Mouse (Mus musculus): ENCODE data around the gene Rab27a.

Gene Rab27a

GRCm38 (mm10) chr9:73068688-73069087 lies 24.0 kb downstream of the Rab27a start:
- CTCF ChIA-PET, result interaction anchor here in 2 of 4 experiments (0.6 to 0.7 kb wide), 2 partner anchors 23 to 43 kb away, joined by 3 read pairs; no protein-coding TSS in a partner anchor
- POLR2A ChIA-PET, result interaction anchor here in 2 of 4 experiments (1.0 to 3.3 kb wide), 5 partner anchors 10 to 25 kb away, joined by 3 to 16 read pairs (median 4); partner anchors contain the start of gene Rab27a (in 1 of the 2)

DNA sequence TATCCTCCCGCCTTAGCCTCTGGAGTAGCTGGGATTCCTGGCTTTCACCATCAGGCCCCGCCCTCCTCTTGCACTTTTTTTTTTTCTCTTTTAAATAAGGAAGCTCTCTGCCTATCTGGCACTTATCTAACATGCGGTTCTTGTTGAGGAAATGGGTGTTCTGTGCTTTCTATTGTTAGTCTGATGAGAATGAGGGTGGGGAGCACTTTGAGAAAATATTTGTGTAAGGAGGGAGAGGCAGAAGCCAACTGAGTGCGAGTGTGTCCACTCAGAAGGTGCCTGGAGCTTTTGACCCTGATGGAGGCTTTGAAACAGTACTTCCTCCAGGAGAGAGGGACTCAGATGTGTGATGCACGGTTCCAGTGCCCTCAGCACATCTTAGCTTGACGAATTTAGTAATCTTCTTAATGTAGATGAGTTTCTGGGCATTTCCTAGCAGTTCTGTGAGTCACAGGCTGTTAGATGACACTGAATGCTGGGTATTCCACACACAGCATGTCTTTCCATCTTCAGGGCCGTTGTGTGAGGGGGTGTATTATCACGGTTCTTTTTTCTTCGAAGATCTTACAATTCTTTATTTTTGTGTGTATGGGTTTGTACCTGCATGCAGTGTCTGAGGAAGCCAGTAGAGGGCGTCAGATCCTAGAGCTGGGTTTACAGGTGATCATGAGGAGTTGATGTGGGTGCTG lies 26.5 kb downstream of the Rab27a start:
- ChIA-PET POLR2A (interaction anchor here (0.6 to 2.7 kb wide), 30 partner anchors 9 to 153 kb away, joined by 3 to 13 read pairs (median 3); partner anchors contain the start of genes Rsl24d1 (in 2 of the 4) and Pigb (in 1 of the 4)), CTCF (interaction anchor here (0.5 to 2.9 kb wide), 36 partner anchors 8 to 1799 kb away, joined by 3 to 21 read pairs (median 4); partner anchors contain the start of genes Rab27a (in 2 of the 4) and Gm20509 (in 1 of the 4))

DNA sequence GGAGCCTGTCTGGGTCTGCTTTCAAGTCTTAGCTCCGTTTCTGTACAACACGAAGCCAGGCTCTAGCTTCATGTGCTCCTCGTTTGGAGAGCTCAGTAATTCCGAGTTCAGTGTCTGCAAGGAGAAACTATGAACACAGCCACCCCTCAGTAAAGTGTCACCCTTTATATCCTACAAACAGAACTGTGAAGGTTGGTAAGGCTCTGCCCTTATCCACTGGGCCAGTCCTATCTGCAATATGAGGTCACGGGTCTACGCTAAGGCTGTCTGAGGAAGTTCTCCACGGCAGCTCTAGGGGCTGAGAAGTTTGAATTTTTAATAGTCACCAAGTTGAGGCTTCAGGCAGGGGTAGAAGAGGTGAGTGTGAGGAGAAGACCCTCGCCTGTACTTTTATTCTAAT lies 27.8 kb downstream of the Rab27a start:
- POLR2A ChIA-PET, result interaction anchor here in 2 of 4 experiments (0.5 to 2.7 kb wide), 8 partner anchors 8 to 146 kb away, joined by 3 to 12 read pairs (median 4); no protein-coding TSS in a partner anchor
- CTCF ChIA-PET, result interaction anchor here (0.6 to 2.9 kb wide), 8 partner anchors 10 to 238 kb away, joined by 3 to 17 read pairs (median 6); partner anchors contain the start of genes Gm20509 (in 1 of the 4) and Rab27a (in 1 of the 4)

DNA sequence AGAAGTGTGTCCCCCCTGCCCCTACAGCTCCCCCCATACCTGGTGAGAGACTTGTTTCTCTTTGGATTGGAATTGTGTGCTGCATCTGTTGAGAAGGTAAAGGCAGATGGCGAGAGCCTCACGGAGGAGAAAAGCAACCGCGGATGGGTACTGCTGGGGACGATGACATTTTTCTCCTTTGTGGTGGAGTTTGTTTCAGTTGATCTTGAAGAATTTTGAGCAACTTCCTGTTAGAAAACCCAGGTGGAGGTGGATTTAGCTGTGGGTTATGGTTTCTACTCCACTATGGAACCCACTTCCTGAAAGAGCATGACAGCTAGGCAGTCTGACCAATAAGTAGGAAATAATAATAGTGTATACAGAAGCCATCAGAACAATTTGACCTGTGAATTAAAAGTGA lies 28.5 kb downstream of the Rab27a start:
- CTCF ChIA-PET, result no interaction called here
- POLR2A ChIA-PET, result interaction anchor here in 1 of 4 experiments (0.5 to 1.5 kb wide), 3 partner anchors 11 to 433 kb away, joined by 3 to 4 read pairs (median 4); no protein-coding TSS in a partner anchor

- POLR2A ChIA-PET, result interaction anchor here (0.5 to 4.5 kb wide), 13 partner anchors 8 to 233 kb away, joined by 3 to 16 read pairs (median 6); no protein-coding TSS in a partner anchor
- CTCF ChIA-PET, result interaction anchor here (0.6 to 2.5 kb wide), 12 partner anchors 8 to 1792 kb away, joined by 3 to 10 read pairs (median 4); partner anchors contain the start of genes Dyx1c1 (in 1 of the 4), Gm44503 (in 1 of the 4) and Rab27a (in 1 of the 4)
Measured at GRCm38 (mm10) chr9:73079349-73079748, 34.7 kb downstream of the Rab27a start.

DNA sequence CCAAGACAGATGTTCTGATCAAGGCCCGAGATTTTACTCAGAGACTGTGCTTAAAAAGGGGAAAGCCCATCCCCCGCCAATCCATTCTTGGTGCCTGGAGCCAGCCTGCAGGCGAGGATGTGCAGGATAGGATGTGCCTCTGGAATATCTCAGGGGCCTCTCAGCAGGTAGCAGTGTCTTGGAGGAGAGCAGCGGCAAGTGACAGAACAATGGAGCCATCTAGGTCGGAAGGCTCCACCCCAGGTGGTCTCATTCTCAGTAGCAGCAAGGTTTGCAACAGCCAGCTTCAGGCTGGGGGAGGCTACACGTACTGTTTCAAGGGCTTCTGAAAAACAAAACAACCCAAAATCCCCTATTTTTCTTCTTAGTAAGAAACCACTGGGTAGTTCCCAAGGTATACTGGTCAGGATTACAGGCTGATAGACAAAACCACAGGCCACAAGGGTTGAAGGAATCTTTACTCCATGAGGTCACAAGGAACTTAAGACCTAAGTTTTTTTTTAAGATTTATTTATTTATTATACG lies 35.2 kb downstream of the Rab27a start:
- CTCF ChIA-PET, result interaction anchor here (0.6 to 2.5 kb wide), 12 partner anchors 9 to 1791 kb away, joined by 3 to 10 read pairs (median 4); partner anchors contain the start of genes Dyx1c1 (in 1 of the 4), Gm44503 (in 1 of the 4) and Rab27a (in 1 of the 4)
- POLR2A ChIA-PET, result interaction anchor here (0.5 to 4.5 kb wide), 16 partner anchors 9 to 234 kb away, joined by 3 to 16 read pairs (median 6); partner anchors contain the start of gene Rsl24d1 (in 1 of the 4)

GRCm38 (mm10) chr9:73082291-73083000 lies 37.8 kb downstream of the Rab27a start:
- POLR2A ChIA-PET, result interaction anchor here in 3 of 4 experiments (0.6 to 3.1 kb wide), 8 partner anchors 10 to 138 kb away, joined by 3 to 13 read pairs (median 4); partner anchors contain the start of gene Rab27a (in 1 of the 3)
- CTCF ChIA-PET, result interaction anchor here in 3 of 4 experiments (0.5 to 1.6 kb wide), 4 partner anchors 9 to 285 kb away, joined by 3 to 8 read pairs (median 3); no protein-coding TSS in a partner anchor

DNA sequence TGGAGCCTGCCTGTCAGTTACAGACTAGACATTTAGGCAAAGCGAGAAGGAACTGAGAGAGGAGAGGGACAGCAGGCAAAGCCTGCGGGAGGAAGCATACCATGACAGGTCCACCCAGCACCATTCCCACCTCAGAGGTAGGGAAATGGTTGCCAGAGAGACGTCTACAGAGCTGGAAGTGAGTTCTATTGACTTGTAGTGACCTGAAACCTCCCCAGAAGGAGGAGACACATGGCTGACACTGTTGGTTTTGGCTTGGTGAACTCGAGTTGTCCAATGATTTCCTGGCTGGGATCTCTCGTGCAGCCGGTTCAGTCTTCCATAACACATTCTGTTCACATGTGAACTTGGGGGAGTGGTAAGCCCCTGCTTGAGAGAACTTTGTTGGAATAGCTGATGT lies 39.3 kb downstream of the Rab27a start:
- CTCF ChIA-PET, result interaction anchor here in 3 of 4 experiments (0.5 to 1.5 kb wide), 8 partner anchors 10 to 129 kb away, joined by 3 to 5 read pairs (median 3); no protein-coding TSS in a partner anchor
- POLR2A ChIA-PET, result interaction anchor here in 3 of 4 experiments (0.6 to 2.3 kb wide), 15 partner anchors 10 to 128 kb away, joined by 3 to 9 read pairs (median 4); partner anchors contain the start of genes Gm20509 (in 1 of the 3) and Rab27a (in 1 of the 3)

GRCm38 (mm10) chr9:73085845-73086244 lies 41.2 kb downstream of the Rab27a start:
- ChIA-PET POLR2A (interaction anchor here in 2 of 4 experiments (1.0 to 2.3 kb wide), 10 partner anchors 8 to 60 kb away, joined by 3 to 7 read pairs (median 4); partner anchors contain the start of genes Rab27a (in 1 of the 2) and Rsl24d1 (in 1 of the 2)), CTCF (interaction anchor here in 3 of 4 experiments (0.8 to 1.0 kb wide), 4 partner anchors 10 to 19 kb away, joined by 3 to 6 read pairs (median 4); no protein-coding TSS in a partner anchor)

GRCm38 (mm10) chr9:73087121-73087520 lies 42.5 kb downstream of the Rab27a start:
- ChIA-PET POLR2A (interaction anchor here in 2 of 4 experiments (0.6 to 2.1 kb wide), 4 partner anchors 15 to 54 kb away, joined by 3 to 7 read pairs (median 4); partner anchors contain the start of gene Rsl24d1 (in 1 of the 2)), CTCF (interaction anchor here in 1 of 4 experiments (0.6 to 0.7 kb wide), 2 partner anchors 20 to 30 kb away, joined by 3 to 4 read pairs; no protein-coding TSS in a partner anchor)

- ChIA-PET CTCF (interaction anchor here in 1 of 4 experiments (0.6 kb wide), 1 partner anchor 21 kb away, joined by 3 read pairs; no protein-coding TSS in a partner anchor), POLR2A (interaction anchor here in 1 of 4 experiments (1.2 kb wide), 1 partner anchor 15 kb away, joined by 4 read pairs; no protein-coding TSS in a partner anchor)
Measured at GRCm38 (mm10) chr9:73087581-73087980, 42.9 kb downstream of the Rab27a start.

GRCm38 (mm10) chr9:73089222-73089920 lies 44.7 kb downstream of the Rab27a start:
- POLR2A ChIA-PET, result interaction anchor here in 3 of 4 experiments (0.5 to 1.8 kb wide), 12 partner anchors 8 to 55 kb away, joined by 3 to 11 read pairs (median 4); partner anchors contain the start of genes Gm20509 (in 1 of the 3) and Rab27a (in 1 of the 3)

GRCm38 (mm10) chr9:73090121-73090520 lies 45.5 kb downstream of the Rab27a start:
- POLR2A ChIA-PET, result interaction anchor here in 2 of 4 experiments (0.6 to 1.8 kb wide), 5 partner anchors 12 to 51 kb away, joined by 3 to 11 read pairs (median 3); partner anchors contain the start of genes Gm20509 (in 1 of the 2) and Rab27a (in 1 of the 2)
- CTCF ChIA-PET, result interaction anchor here in 3 of 4 experiments (0.6 to 5.7 kb wide), 8 partner anchors 19 to 135 kb away, joined by 3 to 76 read pairs (median 4); partner anchors contain the start of gene Rab27a (in 2 of the 3)

More at GRCm38 (mm10) chr9:73089222-73089920, 44.7 kb downstream of the Rab27a start:
- CTCF ChIA-PET, result interaction anchor here in 3 of 4 experiments (0.6 to 5.7 kb wide), 5 partner anchors 34 to 134 kb away, joined by 3 to 76 read pairs (median 3); partner anchors contain the start of gene Rab27a (in 2 of the 3)

DNA sequence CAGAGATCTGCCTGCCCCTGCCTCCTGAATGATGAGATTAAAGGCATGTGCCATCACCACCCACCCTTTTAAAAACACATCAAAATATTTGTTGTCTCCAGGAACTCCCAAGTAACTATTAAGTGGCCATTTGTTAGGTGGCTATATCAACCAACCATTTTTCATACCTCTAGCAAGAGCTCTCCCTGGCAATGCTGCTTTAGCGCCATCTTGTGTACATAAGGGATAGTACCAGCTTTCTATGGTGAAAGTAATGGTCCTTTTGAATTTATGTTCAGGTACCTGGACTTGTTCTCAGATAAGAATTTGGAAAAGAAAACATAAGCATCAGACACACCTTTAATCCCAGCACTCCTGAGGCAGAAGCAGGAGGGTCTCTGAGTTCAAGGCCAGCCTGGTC lies 47.1 kb downstream of the Rab27a start:
- ChIA-PET CTCF (interaction anchor here (0.5 to 5.7 kb wide), 74 partner anchors 8 to 325 kb away, joined by 3 to 76 read pairs (median 4); partner anchors contain the start of genes Rab27a (in 4 of the 4), Dyx1c1 (in 2 of the 4), Gm44503 (in 2 of the 4) and Rsl24d1 (in 1 of the 4)), POLR2A (interaction anchor here (0.6 to 2.8 kb wide), 23 partner anchors 10 to 430 kb away, joined by 3 to 18 read pairs (median 4); partner anchors contain the start of genes Gm20509 (in 4 of the 4), Khdc3 (in 3 of the 4), Rab27a (in 3 of the 4) and Dyx1c1 (in 2 of the 4))

- CTCF ChIA-PET, result interaction anchor here (0.5 to 5.7 kb wide), 9 partner anchors 13 to 433 kb away, joined by 3 to 76 read pairs (median 5); partner anchors contain the start of gene Rab27a (in 2 of the 4)
- POLR2A ChIA-PET, result interaction anchor here (0.5 to 2.1 kb wide), 19 partner anchors 8 to 1764 kb away, joined by 3 to 7 read pairs (median 3); partner anchors contain the start of genes Gm20509 (in 1 of the 4) and Rsl24d1 (in 1 of the 4)
Measured at GRCm38 (mm10) chr9:73094580-73094979, 49.9 kb downstream of the Rab27a start.

All from embryonic stem cell, embryonic (primary cell).